8 mouse cellular contexts compared by ENCODE assay signal in genomic region chr10:18430141-18430540, GRCm38 (mm10).
DNase-seq lines count a peak whose midpoint lies in the region; ATAC-seq and TF ChIP-seq lines count a peak whose summit lies in the region.

No protein-coding gene starts in this region.

- H3K4me3 ChIP-seq in lung, embryonic 16.5 days (ENCODE audit: low read length): no peak overlapping the region
- H3K4me3 ChIP-seq in neural tube, embryonic 15.5 days (replicated peaks): no peak overlapping the region
- H3K4me3 ChIP-seq in left cerebral cortex, adult 2 months: no peak overlapping the region

- intact Hi-C loops in left cerebral cortex, adult 2 months (cut with DNase I): loop anchor here (5.0 kb wide), 1 partner anchor 38 kb away; no protein-coding TSS in a partner anchor

- H3K4me2 ChIP-seq in lung, embryonic 16.5 days (ENCODE audit: low read depth, low read length): no peak overlapping the region; the same call in 1 of the 2 replicates
- no peak overlapping the region for H3K4me2 ChIP-seq in neural tube, embryonic 15.5 days

- peak; percentile 4 to 10 for DNase-seq in adrenal gland, postnatal 36 days
- no peak for DNase-seq in adrenal gland, postnatal 25 days
- DNase-seq in lung, postnatal 14 days: no peak
- peak; percentile 30 to 37 for DNase-seq in kidney, postnatal 36 days
- DNase-seq in left cerebral cortex, adult 2 months (ENCODE audit: extremely low spot score in 1 of 2, low spot score in 2 of 2): no peak
- no peak for DNase-seq in embryo, embryonic 9.5 days (ENCODE audit: extremely low spot score)

- peaks cover 2% of the 10 kb centered on the region for H3K4me1 ChIP-seq in lung, embryonic 16.5 days (replicated peaks; ENCODE audit: control insufficient read depth, insufficient read depth, low read length)
- peaks cover 13% of the 10 kb centered on the region for H3K4me1 ChIP-seq in neural tube, embryonic 15.5 days

- ATAC-seq in lung, embryonic 16.5 days (ENCODE audit: low read depth): peak; percentile 68
- ATAC-seq in neural tube, embryonic 15.5 days (ENCODE audit: low FRiP score): peak; percentile 23; the same call in 1 of the 2 replicates

- H3K27me3 ChIP-seq in lung, embryonic 16.5 days (ENCODE audit: control insufficient read depth, insufficient read depth, low read depth, low read length): no peaks in the 10 kb centered on the region
- H3K27me3 ChIP-seq in neural tube, embryonic 15.5 days (replicated peaks): no peaks in the 10 kb centered on the region

- 68% methylated on average over 8 of the region's 8 CpGs for WGBS in lung, embryonic 16.5 days
- WGBS in neural tube, embryonic 15.5 days: 69% methylated on average over 8 of the region's 8 CpGs

- TF ChIP-seq CTCF in left cerebral cortex, adult 2 months (IDR thresholded peaks at IDR 0.05): no peak

- no peaks in the 10 kb centered on the region for H3K9me3 ChIP-seq in lung, embryonic 16.5 days (ENCODE audit: control insufficient read depth, low read length)
- H3K9me3 ChIP-seq in neural tube, embryonic 15.5 days (replicated peaks): no peaks in the 10 kb centered on the region

- peak overlapping the region; percentile 76 for H3K27ac ChIP-seq in lung, embryonic 16.5 days (ENCODE audit: low read length)
- H3K27ac ChIP-seq in neural tube, embryonic 15.5 days (replicated peaks): no peak overlapping the region
- H3K27ac ChIP-seq in left cerebral cortex, adult 2 months: no peak overlapping the region

- no peak overlapping the region for H3K9ac ChIP-seq in lung, embryonic 16.5 days (ENCODE audit: low read length)
- no peak overlapping the region for H3K9ac ChIP-seq in neural tube, embryonic 15.5 days (replicated peaks)

- peaks cover 3% of the 10 kb centered on the region; the same call in 1 of the 2 replicates for H3K36me3 ChIP-seq in lung, embryonic 16.5 days (ENCODE audit: control insufficient read depth, insufficient read depth, low read length)
- H3K36me3 ChIP-seq in neural tube, embryonic 15.5 days: no peaks in the 10 kb centered on the region

Comparison
In these comparisons a context has a peak if more than half of its experiments do, and no peak if none do; other contexts are left out.
1. DNase-seq: peak in adrenal gland, postnatal 36 days (2 of 2) and kidney, postnatal 36 days (2 of 2); none in adrenal gland, postnatal 25 days (single experiment), lung, postnatal 14 days (single experiment), left cerebral cortex, adult 2 months (0 of 2) and embryo, embryonic 9.5 days (single experiment).